Comparison of ENCODE assay signal across 10 mouse cellular contexts in the genomic region with DNA sequence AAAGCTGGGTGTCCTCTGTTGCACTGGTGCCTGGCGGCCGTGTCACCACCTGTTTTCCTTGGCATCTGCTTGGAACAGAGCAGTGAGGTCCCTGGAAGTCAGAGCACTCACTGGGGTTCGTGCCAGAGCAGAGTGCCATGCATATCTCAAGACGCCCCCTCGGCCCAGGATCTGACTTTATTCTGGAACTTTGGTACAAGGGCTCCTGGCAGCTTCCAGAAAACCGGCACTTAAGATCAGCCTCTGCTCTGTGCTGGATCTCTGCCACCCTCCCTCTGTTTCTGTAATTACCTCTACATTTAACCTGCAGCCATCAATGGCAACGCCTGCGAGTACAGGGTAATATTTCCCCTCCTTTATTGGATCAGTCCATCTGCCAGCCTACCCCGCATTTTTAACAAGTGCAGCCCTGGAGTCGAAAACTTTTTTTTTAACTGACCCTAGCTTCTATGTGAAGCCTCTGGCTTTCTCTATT.
DNase-seq lines count a peak whose midpoint lies in the region; ATAC-seq lines count a peak whose summit lies in the region.
"Had no signal": no experiment of that assay in that cellular context is flagged by ENCODE, and none has a peak within 500 bp of the region (broad histone marks: within the 10 kb centered on the region; RNA-seq: fewer than 3 reads in every experiment).

No protein-coding gene starts in this region.

- H3K4me3 ChIP-seq in embryonic facial prominence, embryonic 11.5 days (ENCODE audit: low read depth, low read length) = no peak overlapping the region
- H3K4me3 ChIP-seq in embryonic facial prominence, embryonic 10.5 days = no peak overlapping the region
- no peak overlapping the region for H3K4me3 ChIP-seq in hindbrain, embryonic 15.5 days
- H3K4me3 ChIP-seq: heart, embryonic 10.5 days had no signal

- no peaks in the 10 kb centered on the region for H3K36me3 ChIP-seq in embryonic facial prominence, embryonic 11.5 days (replicated peaks; ENCODE audit: control insufficient read depth, insufficient read depth, low read depth, low read length)
- H3K36me3 ChIP-seq in embryonic facial prominence, embryonic 10.5 days (replicated peaks) = no peaks in the 10 kb centered on the region
- H3K36me3 ChIP-seq in hindbrain, embryonic 15.5 days = no peaks in the 10 kb centered on the region
- H3K36me3 ChIP-seq: heart, embryonic 10.5 days had no signal

- no peaks in the 10 kb centered on the region for H3K27me3 ChIP-seq in embryonic facial prominence, embryonic 11.5 days (ENCODE audit: control insufficient read depth, insufficient read depth, low read length)
- H3K27me3 ChIP-seq in embryonic facial prominence, embryonic 10.5 days (replicated peaks; ENCODE audit: low read depth, poor library complexity, severe bottlenecking) = peaks cover 37% of the 10 kb centered on the region
- peaks cover 32% of the 10 kb centered on the region; the same call in 1 of the 2 replicates for H3K27me3 ChIP-seq in hindbrain, embryonic 15.5 days

- peak; percentile 10 for DNase-seq in embryonic facial prominence, embryonic 11.5 days (ENCODE audit: low spot score)
- DNase-seq in embryonic facial prominence, embryonic 10.5 days (ENCODE audit: low spot score) = no peak
- peak; percentile 17 for DNase-seq in embryo, embryonic 10.5 days (ENCODE audit: low spot score)
- peak; percentile 23 for DNase-seq in neural tube, embryonic 10.5 days (ENCODE audit: extremely low spot score, low spot score)
- no peak for DNase-seq in spleen, postnatal 4 days (ENCODE audit: low spot score in 2 of 2)
- DNase-seq in B cell, adult 2 months = no peak
- DNase-seq in frontal cortex, adult 2 months (ENCODE audit: extremely low spot score in 1 of 2, low spot score in 1 of 2) = no peak
- DNase-seq: layer of hippocampus, postnatal 36 days had no signal

- ATAC-seq in embryonic facial prominence, embryonic 11.5 days (replicated peaks; ENCODE audit: insufficient number of reproducible peaks, low FRiP score, low TSS enrichment, low read depth) = no peak; the same call in 1 of the 2 replicates
- ATAC-seq in hindbrain, embryonic 15.5 days (ENCODE audit: low FRiP score, low read depth) = peak; percentile 72; the same call in 1 of the 2 replicates

- H3K4me1 ChIP-seq in embryonic facial prominence, embryonic 11.5 days (ENCODE audit: control insufficient read depth, insufficient read depth, low read length) = no peaks in the 10 kb centered on the region
- peaks cover 12% of the 10 kb centered on the region for H3K4me1 ChIP-seq in embryonic facial prominence, embryonic 10.5 days
- H3K4me1 ChIP-seq in hindbrain, embryonic 15.5 days (replicated peaks) = peaks cover 13% of the 10 kb centered on the region
- H3K4me1 ChIP-seq: heart, embryonic 10.5 days had no signal

- no peak overlapping the region for H3K9ac ChIP-seq in embryonic facial prominence, embryonic 11.5 days (replicated peaks; ENCODE audit: low read length)
- no peak overlapping the region for H3K9ac ChIP-seq in hindbrain, embryonic 15.5 days

- H3K27ac ChIP-seq in embryonic facial prominence, embryonic 11.5 days (replicated peaks; ENCODE audit: low read depth, low read length) = no peak overlapping the region
- H3K27ac ChIP-seq in embryonic facial prominence, embryonic 10.5 days (replicated peaks) = no peak overlapping the region
- H3K27ac ChIP-seq in hindbrain, embryonic 15.5 days (replicated peaks) = no peak overlapping the region
- H3K27ac ChIP-seq: heart, embryonic 10.5 days had no signal

- H3K4me2 ChIP-seq in embryonic facial prominence, embryonic 11.5 days (ENCODE audit: low read depth, low read length) = no peak overlapping the region
- H3K4me2 ChIP-seq in hindbrain, embryonic 15.5 days = peak overlapping the region; percentile 34; the same call in 1 of the 2 replicates

- WGBS in embryonic facial prominence, embryonic 11.5 days = 50% methylated on average over 10 of the region's 10 CpGs
- WGBS in embryonic facial prominence, embryonic 10.5 days = 51% methylated on average over 10 of the region's 10 CpGs
- WGBS in hindbrain, embryonic 15.5 days = 20% methylated on average over 10 of the region's 10 CpGs

- no peaks in the 10 kb centered on the region for H3K9me3 ChIP-seq in embryonic facial prominence, embryonic 11.5 days (replicated peaks; ENCODE audit: control insufficient read depth, low read length)
- no peaks in the 10 kb centered on the region for H3K9me3 ChIP-seq in embryonic facial prominence, embryonic 10.5 days
- no peaks in the 10 kb centered on the region for H3K9me3 ChIP-seq in hindbrain, embryonic 15.5 days
- H3K9me3 ChIP-seq: heart, embryonic 10.5 days had no signal

Comparison
In these comparisons a context has a peak if more than half of its experiments do, and no peak if none do; other contexts are left out.
1. DNase-seq: peak in embryonic facial prominence, embryonic 11.5 days (single experiment), embryo, embryonic 10.5 days (single experiment) and neural tube, embryonic 10.5 days (single experiment); none in embryonic facial prominence, embryonic 10.5 days (single experiment), spleen, postnatal 4 days (0 of 2), B cell, adult 2 months (0 of 2) and frontal cortex, adult 2 months (0 of 2).